Mouse (Mus musculus): ENCODE measurements around the gene Actn4.

GRCm38 (mm10) chr7:28971029-28971428 is 8.9 kb upstream of the Actn4 start:
- TF ChIP-seq POLR2A (IDR thresholded peaks at IDR 0.05; ENCODE audit: borderline replicate concordance, control insufficient read depth, low read depth, low read length) (no peak), CTCF (IDR thresholded peaks at IDR 0.05; ENCODE audit: control insufficient read depth, insufficient read depth, low read length) (no peak)
